Mouse (Mus musculus): ENCODE results near the gene Pheta2. TPM values are rescaled to one million over a fixed set of nuclear protein-coding genes. Genes with fewer than 3 reads are reported as not detected.
"Not testable (repeated sequence)": the region's sequence is repeated elsewhere in the genome, so short reads cannot be mapped to it uniquely, and the experiment has no call there.

Gene Pheta2
- total RNA-seq, 2 experiments from 2014 or later, result 0.69 to 2.4 TPM

DNA sequence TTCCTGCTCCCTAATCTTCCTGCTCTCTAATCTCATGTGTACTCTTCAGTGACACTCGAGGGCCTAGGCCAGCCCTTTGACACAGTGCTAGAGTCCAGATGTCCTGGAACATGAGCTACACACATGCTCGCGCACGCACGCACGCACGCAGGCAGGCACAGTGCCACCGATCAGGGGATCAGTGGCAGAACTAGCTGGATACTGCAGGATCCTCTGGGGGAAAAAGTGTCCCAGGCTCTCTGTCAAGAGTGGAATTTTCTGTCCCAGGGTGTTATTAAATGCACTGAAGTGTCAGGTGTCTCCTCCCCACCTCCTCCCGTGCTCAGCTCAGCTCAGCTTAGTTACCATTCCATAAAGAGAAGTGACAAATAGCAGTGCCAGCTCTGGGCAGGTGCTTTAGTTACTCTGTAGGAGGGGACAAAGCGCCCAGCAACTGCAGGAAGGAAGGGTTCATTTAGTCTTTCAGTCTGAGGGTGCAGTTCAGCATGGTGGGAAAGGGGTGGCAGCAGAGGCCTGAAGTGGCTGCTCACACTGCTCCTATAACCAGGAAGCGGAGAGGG, 22.8 kb downstream of the Pheta2 start:
- no peak for DNase-seq (ENCODE audit: extremely low spot score in 1 of 2, low spot score in 2 of 2)
- intact Hi-C loops (cut with DNase I), result no loop called here

DNA sequence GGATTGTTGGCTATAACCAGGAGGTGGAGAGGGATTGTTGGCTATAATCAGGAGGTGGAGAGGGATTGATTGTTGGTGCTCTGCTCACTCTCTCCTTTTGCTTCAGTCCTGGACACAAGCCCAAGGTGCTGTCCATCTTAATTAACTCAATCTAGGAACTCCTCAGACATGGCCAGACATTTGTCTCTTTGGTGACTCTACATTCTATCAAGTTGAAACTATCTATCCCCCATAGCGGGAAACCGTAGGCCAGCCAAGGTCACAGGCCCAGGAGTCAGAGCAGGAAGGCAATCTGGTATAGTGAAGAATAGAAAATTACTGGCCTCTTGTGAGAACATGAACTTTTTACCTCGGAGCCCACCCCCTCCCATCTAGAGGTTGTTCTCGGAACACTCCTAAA, 23.5 kb downstream of the Pheta2 start:
- intact Hi-C loops (cut with DNase I), result no loop called here
- no peak for DNase-seq (ENCODE audit: extremely low spot score in 1 of 2, low spot score in 2 of 2)

- intact Hi-C loops (cut with DNase I); DNase-seq (ENCODE audit: extremely low spot score in 1 of 2, low spot score in 2 of 2): not testable (repeated sequence)
Observed at GRCm38 (mm10) chr15:82363801-82364200, 25.1 kb downstream of the Pheta2 start.

- DNase-seq (ENCODE audit: extremely low spot score in 1 of 2, low spot score in 2 of 2); intact Hi-C loops (cut with DNase I): not testable (repeated sequence)
Observed at GRCm38 (mm10) chr15:82364561-82364960, 25.8 kb downstream of the Pheta2 start.

DNA sequence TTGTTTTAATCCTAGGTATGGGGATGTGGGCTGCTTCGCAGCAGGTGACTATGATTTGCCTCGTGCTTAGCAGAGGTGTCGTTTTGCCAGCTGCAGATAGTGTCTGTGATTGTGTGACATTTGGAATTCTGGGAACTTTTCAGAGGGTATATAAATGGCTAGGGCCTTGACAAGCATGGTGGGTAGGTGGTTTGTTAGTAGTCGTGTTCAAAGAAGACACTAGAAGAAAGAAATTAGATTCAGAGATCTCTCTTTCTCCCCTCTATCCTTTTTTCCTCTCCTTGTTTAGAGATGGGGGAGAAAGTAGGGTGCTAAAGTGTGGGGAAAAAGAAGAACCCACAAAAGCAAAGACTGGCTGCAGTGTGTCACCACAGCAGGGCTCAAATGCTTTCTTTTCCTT, 29.4 kb downstream of the Pheta2 start:
- intact Hi-C loops (cut with DNase I), result no loop called here
- DNase-seq (ENCODE audit: extremely low spot score in 1 of 2, low spot score in 2 of 2), result no peak

GRCm38 (mm10) chr15:82368851-82369250, 30.1 kb downstream of the Pheta2 start:
- no peak for DNase-seq (ENCODE audit: extremely low spot score in 1 of 2, low spot score in 2 of 2)
- intact Hi-C loops (cut with DNase I), result no loop called here

DNA sequence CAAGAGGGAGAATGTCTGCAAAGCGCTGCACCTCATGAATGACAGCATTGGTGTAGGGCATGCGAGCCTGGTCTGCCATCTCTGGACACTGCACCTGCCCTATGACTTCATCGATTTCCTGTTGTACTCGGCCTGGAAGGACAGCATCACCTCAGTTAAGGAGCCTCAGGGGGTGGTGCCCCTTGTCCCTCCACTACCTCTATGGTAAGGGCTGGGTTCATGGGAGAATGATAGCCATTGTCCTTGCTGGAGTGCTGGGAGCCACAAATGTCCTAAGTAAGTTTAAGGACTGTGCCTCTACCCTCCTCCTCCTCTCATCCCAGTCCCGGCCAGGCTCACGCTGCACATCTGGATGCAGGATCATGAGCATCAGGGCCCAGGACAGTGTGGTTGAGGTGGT, 33.7 kb downstream of the Pheta2 start:
- intact Hi-C loops (cut with DNase I), result no loop called here

DNA sequence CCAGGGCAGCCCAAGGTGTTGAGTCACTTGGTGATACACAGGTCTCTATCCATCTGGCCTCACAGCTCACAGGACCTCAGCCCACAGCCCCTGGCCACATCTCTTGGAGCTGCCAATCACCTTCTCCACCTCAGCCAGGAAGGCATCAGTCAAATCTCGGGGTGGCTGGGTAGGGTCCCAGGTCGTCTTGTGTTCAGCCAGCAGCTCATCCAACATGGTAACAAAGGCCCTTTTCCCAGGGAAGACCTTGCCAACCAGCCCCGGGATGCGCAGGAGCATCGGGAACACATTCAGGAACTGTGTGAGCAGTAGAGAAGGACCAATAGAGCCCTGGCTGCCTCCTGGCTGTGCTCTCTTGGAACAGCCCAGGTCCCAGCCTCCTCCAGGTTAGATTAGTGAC, 34.2 kb downstream of the Pheta2 start:
- intact Hi-C loops (cut with DNase I), result no loop called here

More for the DNA sequence above, 33.7 kb downstream of the Pheta2 start:
- DNase-seq (ENCODE audit: extremely low spot score in 1 of 2, low spot score in 2 of 2), result no peak

GRCm38 (mm10) chr15:82374437-82374836, 35.7 kb downstream of the Pheta2 start:
- DNase-seq (ENCODE audit: extremely low spot score in 1 of 2, low spot score in 2 of 2), result no peak
- intact Hi-C loops (cut with DNase I), result no loop called here

More for the DNA sequence above, 34.2 kb downstream of the Pheta2 start:
- no peak for DNase-seq (ENCODE audit: extremely low spot score in 1 of 2, low spot score in 2 of 2)

- no peak for DNase-seq (ENCODE audit: extremely low spot score in 1 of 2, low spot score in 2 of 2)
- intact Hi-C loops (cut with DNase I), result no loop called here
Observed at GRCm38 (mm10) chr15:82375855-82376254, 37.1 kb downstream of the Pheta2 start.

DNA sequence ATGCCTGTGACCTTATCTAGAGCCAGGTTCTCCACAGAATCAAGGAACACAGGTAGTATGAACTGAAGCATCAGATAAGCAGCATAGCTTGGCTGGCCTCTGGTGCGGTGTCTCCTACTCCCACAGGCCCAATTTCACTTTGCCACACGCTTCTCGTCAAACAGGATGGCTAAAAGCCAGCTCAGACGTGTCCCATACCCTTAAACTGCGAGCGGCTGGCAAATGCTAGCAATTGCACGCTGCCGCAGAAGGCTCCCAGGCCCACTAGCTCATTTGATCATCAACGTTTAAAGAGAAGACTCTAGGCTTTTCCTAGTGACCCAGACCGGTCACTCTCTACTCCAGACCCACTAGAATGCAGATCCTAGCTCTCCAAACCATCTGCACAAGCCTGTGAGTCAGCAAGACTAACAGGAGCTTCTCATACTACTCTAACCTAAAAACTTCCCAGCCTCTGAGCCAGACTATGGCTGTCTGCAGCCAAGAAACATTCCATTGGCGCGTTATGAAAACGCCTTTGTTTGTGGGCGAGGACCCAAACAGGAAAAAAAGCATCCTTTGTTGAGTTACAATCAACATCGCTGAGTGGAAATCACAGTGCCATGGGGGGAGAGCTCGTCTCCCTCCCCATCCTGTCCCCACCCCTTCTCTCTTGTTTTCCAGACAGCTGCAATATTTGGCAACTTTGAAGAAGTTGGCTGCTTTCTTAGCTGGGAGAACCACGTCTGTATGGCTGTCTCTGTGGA, 37.8 kb downstream of the Pheta2 start:
- intact Hi-C loops (cut with DNase I), result no loop called here
- peak; percentile 51 to 69 for DNase-seq (ENCODE audit: extremely low spot score in 1 of 2, low spot score in 2 of 2)

GRCm38 (mm10) chr15:82377701-82378100, 39.0 kb downstream of the Pheta2 start:
- DNase-seq (ENCODE audit: extremely low spot score in 1 of 2, low spot score in 2 of 2), result no peak
- intact Hi-C loops (cut with DNase I), result no loop called here

DNA sequence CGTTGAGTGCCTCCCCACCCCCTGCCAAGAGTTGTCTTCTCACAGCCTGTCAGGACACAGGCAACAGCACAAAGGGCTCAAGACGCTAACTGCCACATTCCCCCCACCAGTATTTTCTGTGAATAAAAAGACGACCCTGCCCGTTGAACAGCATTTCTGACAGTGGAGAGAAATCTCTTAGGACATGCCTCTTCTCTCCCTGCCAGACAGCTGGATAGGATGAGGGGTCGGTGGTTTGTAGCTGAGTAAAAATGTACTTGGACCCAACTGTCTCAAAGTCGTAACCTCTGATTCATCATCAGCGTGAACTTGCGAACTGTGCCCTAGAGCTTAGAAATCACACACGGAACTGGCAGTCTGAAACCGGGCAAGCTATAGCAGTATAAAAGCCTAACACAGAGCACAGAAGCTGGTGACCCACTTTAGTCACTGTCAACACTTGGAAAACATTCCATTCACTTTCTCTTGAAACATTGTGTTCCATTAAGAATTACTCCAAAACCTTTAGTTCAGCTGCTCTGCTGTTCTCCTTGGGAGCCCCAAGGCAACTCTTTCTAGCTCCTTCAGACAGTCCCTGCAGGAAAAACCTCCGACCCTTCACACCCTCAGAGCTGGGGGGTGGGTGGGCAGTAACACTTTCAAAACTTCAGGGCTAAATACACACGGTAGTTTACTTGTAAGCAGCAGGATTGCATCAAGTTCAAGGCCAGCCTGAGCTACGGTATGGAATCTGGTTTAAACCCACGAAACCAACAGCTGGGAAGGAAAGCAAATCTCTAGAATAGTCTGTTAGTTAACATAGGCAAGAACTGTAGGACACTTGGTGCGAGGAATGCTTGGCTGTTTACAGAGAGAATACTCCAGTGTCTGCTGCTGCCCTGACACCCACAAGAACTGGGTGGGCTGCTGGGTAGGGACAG, 39.8 kb downstream of the Pheta2 start:
- intact Hi-C loops (cut with DNase I), result no loop called here
- no peak for DNase-seq (ENCODE audit: extremely low spot score in 1 of 2, low spot score in 2 of 2)

DNA sequence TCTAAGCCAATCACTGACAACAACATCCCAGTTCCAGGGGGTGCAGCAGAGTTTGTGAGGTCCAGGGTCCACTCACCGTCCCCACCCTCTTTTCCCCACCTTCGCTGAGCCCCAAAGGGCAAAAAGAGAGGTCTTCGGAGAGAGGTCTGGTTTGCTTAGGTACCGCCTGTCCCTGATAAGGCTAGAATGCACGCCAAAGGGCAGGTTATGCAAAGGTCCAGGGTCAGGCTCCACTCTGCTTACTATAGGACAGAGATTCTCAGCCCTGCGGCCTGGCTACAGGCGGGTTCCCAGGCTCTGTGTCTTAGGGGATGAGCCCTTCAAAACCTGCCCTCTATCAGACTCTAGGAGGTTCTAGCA, 40.7 kb downstream of the Pheta2 start:
- no peak for DNase-seq (ENCODE audit: extremely low spot score in 1 of 2, low spot score in 2 of 2)
- intact Hi-C loops (cut with DNase I), result no loop called here

DNA sequence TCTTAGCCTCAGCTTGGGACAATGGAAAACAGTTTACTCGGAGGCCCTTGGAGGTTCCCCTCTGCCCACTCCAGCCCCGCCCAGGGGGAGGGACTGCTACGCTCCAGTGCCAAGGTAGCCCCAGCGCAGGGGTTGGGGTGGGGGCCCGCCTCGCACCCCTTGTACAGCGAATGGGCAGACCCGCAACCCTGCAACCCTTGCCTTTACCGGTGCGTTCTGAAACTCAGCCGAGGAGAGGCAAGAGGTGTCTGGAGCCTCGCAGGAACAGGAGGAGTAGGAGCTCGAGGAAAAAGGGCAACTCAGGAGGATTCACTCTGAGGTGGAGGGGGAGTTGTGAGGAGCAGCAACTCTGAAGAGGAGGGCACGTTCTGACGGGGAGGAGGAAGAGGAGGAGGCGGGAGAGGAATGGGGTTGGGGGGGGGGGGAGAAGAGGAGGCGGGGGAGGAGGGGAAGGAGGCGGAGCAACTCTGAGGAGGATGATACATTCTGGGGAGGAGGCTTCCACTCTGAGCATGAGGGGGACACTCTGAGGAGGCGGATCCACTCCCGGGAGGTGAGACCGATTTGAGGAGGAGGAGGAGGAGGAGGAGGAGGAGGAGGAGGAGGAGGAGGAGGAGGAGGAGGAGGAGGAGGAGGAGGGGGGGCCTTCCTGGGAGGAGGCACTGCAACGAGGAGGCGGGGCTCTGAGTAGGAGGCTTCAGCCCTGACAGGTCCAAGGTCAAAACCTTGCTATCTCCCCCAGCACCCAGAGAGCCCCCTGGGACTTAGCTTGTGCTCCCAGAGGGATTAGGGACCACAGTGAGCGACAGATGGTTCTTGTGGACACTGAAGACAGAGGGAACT, 41.4 kb downstream of the Pheta2 start, which contains the start of gene Cyp2d22:
TSS of gene Cyp2d22 (minus strand) at position 390 of the 843 bp plus-strand sequence.
- intact Hi-C loops (cut with DNase I), result no loop called here
- peak in 1 of 2 experiments; percentile 71 for DNase-seq (ENCODE audit: extremely low spot score in 1 of 2, low spot score in 2 of 2)

GRCm38 (mm10) chr15:82380714-82381062, 41.9 kb downstream of the Pheta2 start:
- no peak for DNase-seq (ENCODE audit: extremely low spot score in 1 of 2, low spot score in 2 of 2)
- intact Hi-C loops (cut with DNase I), result no loop called here

GRCm38 (mm10) chr15:82382441-82382840, 43.7 kb downstream of the Pheta2 start:
- no peak for DNase-seq (ENCODE audit: extremely low spot score in 1 of 2, low spot score in 2 of 2)
- intact Hi-C loops (cut with DNase I), result no loop called here

GRCm38 (mm10) chr15:82385729-82386128, 47.0 kb downstream of the Pheta2 start:
- no peak for DNase-seq (ENCODE audit: extremely low spot score in 1 of 2, low spot score in 2 of 2)

DNA sequence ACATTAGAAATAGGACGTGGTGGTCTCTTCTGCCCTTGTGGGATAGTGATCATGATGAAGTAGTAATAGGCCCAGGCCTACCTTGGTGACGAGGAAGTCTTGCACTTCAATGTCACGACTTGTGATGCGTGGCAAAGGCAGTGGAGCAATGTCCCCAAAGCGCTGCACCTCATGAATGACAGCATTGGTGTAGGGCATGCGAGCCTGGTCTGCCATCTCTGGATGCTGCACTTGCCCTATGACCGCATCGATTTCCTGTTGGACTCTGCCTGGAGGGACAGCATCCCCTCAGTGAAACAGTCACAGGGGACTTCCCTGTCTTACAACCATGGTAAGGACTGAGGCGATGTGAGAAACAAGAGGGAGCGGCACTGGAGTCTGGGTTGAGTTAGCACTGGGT, 51.2 kb downstream of the Pheta2 start:
- intact Hi-C loops (cut with DNase I); DNase-seq (ENCODE audit: extremely low spot score in 1 of 2, low spot score in 2 of 2): not testable (repeated sequence)

More at GRCm38 (mm10) chr15:82385729-82386128, 47.0 kb downstream of the Pheta2 start:
- intact Hi-C loops (cut with DNase I), result no loop called here
